Mouse (Mus musculus): ENCODE results near the gene Zmynd19.

DNA sequence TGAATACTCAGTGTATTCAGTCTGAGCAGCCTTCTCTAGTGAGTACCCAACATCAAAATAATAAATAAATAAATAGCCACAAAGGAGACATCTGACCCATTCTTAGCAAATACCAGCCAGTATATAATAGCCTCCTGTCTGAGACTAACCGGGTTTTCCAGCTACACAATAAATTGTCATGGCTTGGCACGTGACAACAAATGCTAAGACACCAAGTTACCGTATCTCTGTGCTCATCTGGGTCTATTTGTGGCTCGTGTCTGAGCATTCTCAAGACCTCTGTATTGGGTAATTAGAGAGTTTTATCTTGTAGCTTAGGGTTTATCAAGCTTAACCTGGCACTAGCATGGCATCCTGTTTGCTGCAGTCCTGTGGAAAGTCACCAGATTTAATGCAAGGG, 7.5 kb upstream of the Zmynd19 start:
- TF ChIP-seq POLR2A (IDR thresholded peaks at IDR 0.05; ENCODE audit: borderline replicate concordance, low read depth, low read length) = no peak
- TF ChIP-seq CTCF (IDR thresholded peaks at IDR 0.05; ENCODE audit: low read depth, low read length) = no peak

Data from bone marrow macrophage, adult 2 months (primary cell).